Mouse (Mus musculus): ENCODE measurements at regions not wholly inside any gene's neighbourhood (a gene's known extent, or its start where the extent isn't known, plus 50 kb on each side); places are given as distances from the start of the nearest gene placed in this dataset.

DNA sequence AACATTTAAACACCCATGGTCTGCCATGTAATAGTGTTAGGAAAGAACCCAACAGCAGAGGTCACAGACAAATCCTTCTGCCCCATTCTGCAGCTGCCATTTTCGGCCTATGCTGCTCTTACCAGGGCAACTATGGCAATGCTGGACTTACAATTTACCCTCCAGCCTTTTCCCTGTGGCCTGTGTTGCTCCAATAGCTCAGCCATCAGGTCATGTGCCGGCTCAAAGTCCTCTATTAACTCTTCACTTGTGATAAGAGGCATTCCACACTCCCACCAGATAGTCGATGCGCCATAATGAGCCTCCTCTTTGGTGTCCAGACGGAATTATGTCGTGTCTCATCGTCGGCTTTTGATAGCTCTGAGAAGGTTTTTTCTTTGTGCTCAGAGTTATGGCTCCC is 214.7 kb upstream of the Ccdc122 start:
- TF ChIP-seq POLR2A (IDR thresholded peaks at IDR 0.05; ENCODE audit: extremely low read depth, insufficient read depth, low read length) (no peak), CTCF (IDR thresholded peaks at IDR 0.05; ENCODE audit: extremely low read depth, insufficient read depth, low read length) (no peak)

DNA sequence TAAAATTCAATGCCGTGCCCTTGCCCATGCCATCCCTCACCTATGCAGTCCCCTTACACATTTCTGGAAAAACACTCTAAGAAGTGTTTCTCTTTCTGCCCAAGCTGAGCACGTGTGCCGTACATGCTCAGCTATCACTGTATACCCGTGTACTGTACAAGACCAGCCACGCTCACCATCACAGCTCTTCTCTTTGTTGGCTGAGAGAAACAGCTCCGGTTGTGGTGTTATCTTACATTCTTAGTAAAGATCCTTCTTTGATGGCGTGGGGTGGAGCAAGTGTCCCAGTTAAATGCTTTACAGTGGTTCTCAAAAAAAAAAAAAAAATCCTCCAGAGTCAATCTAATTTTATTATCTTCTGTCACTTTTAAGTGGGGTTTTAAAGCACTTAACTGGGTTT is 215.1 kb upstream of the Ccdc122 start:
- H3K4me3 ChIP-seq (ENCODE audit: insufficient read depth, low read length), result no peak overlapping the region
- no peak overlapping the region for H3K27ac ChIP-seq (ENCODE audit: insufficient read depth, low read length)
- H3K4me1 ChIP-seq (ENCODE audit: control insufficient read depth, insufficient read depth, low read length), result peaks cover 15% of the 10 kb centered on the region
- TF ChIP-seq POLR2A (IDR thresholded peaks at IDR 0.05; ENCODE audit: extremely low read depth, insufficient read depth, low read length) (no peak), CTCF (IDR thresholded peaks at IDR 0.05; ENCODE audit: extremely low read depth, insufficient read depth, low read length) (no peak)

More for the DNA sequence above, 214.7 kb upstream of the Ccdc122 start:
- peaks cover 15% of the 10 kb centered on the region for H3K4me1 ChIP-seq (ENCODE audit: control insufficient read depth, insufficient read depth, low read length)
- H3K4me3 ChIP-seq (ENCODE audit: insufficient read depth, low read length), result no peak overlapping the region
- H3K27ac ChIP-seq (ENCODE audit: insufficient read depth, low read length), result no peak overlapping the region

GRCm38 (mm10) chr14:76820989-76821388 is 215.6 kb upstream of the Ccdc122 start:
- no peak overlapping the region for H3K4me3 ChIP-seq (ENCODE audit: insufficient read depth, low read length)
- peaks cover 15% of the 10 kb centered on the region for H3K4me1 ChIP-seq (ENCODE audit: control insufficient read depth, insufficient read depth, low read length)
- no peak overlapping the region for H3K27ac ChIP-seq (ENCODE audit: insufficient read depth, low read length)
- TF ChIP-seq CTCF (IDR thresholded peaks at IDR 0.05; ENCODE audit: extremely low read depth, insufficient read depth, low read length) (no peak), POLR2A (IDR thresholded peaks at IDR 0.05; ENCODE audit: extremely low read depth, insufficient read depth, low read length) (no peak)

DNA sequence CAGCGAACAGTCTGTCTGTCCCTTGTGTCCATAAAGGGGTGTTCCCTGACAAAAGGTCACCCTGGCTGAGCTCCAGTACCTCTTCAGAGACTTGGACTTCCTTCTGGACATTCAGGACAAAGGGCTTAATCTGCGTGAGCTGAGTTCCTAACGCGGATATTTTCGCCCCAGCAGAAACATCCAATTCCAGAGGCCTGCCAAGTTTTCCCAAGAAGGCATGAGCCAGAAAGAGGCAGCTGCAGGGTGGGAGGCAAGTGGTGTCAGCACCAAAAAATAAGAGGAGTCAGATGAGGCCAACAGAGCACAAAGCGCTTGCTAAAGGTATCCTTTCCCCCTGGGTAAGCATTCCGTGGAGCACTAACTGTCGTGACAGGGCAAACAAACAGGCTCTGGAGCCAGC is 216.9 kb upstream of the Ccdc122 start:
- Histone ChIP-seq H3K4me1 (ENCODE audit: control insufficient read depth, insufficient read depth, low read length) (peaks cover 15% of the 10 kb centered on the region), H3K27ac (ENCODE audit: insufficient read depth, low read length) (peak overlapping the region; percentile 90), H3K4me3 (ENCODE audit: insufficient read depth, low read length) (no peak overlapping the region)
- TF ChIP-seq POLR2A (IDR thresholded peaks at IDR 0.05; ENCODE audit: extremely low read depth, insufficient read depth, low read length), result no peak
- TF ChIP-seq CTCF (IDR thresholded peaks at IDR 0.05; ENCODE audit: extremely low read depth, insufficient read depth, low read length), result no peak

GRCm38 (mm10) chr14:76818256-76819010 is 218.1 kb upstream of the Ccdc122 start:
- Histone ChIP-seq H3K27ac (ENCODE audit: insufficient read depth, low read length) (peak overlapping the region; percentile 67), H3K4me1 (ENCODE audit: control insufficient read depth, insufficient read depth, low read length) (peaks cover 15% of the 10 kb centered on the region), H3K4me3 (ENCODE audit: insufficient read depth, low read length) (no peak overlapping the region)
- TF ChIP-seq POLR2A (IDR thresholded peaks at IDR 0.05; ENCODE audit: extremely low read depth, insufficient read depth, low read length) (no peak), CTCF (IDR thresholded peaks at IDR 0.05; ENCODE audit: extremely low read depth, insufficient read depth, low read length) (no peak)

- TF ChIP-seq CTCF (IDR thresholded peaks at IDR 0.05; ENCODE audit: extremely low read depth, insufficient read depth, low read length) (no peak), POLR2A (IDR thresholded peaks at IDR 0.05; ENCODE audit: extremely low read depth, insufficient read depth, low read length) (no peak)
- Histone ChIP-seq H3K4me1 (ENCODE audit: control insufficient read depth, insufficient read depth, low read length) (peaks cover 16% of the 10 kb centered on the region), H3K4me3 (ENCODE audit: insufficient read depth, low read length) (no peak overlapping the region), H3K27ac (ENCODE audit: insufficient read depth, low read length) (no peak overlapping the region)
Measured at GRCm38 (mm10) chr14:76817189-76817772, 219.3 kb upstream of the Ccdc122 start.

GRCm38 (mm10) chr14:76816666-76817065 is 219.9 kb upstream of the Ccdc122 start:
- H3K4me3 ChIP-seq (ENCODE audit: insufficient read depth, low read length), result no peak overlapping the region
- no peak overlapping the region for H3K27ac ChIP-seq (ENCODE audit: insufficient read depth, low read length)
- H3K4me1 ChIP-seq (ENCODE audit: control insufficient read depth, insufficient read depth, low read length), result peaks cover 17% of the 10 kb centered on the region
- TF ChIP-seq CTCF (IDR thresholded peaks at IDR 0.05; ENCODE audit: extremely low read depth, insufficient read depth, low read length) (no peak), POLR2A (IDR thresholded peaks at IDR 0.05; ENCODE audit: extremely low read depth, insufficient read depth, low read length) (no peak)

GRCm38 (mm10) chr14:76812155-76812875 is 224.3 kb upstream of the Ccdc122 start:
- no peak for TF ChIP-seq POLR2A (IDR thresholded peaks at IDR 0.05; ENCODE audit: extremely low read depth, insufficient read depth, low read length)
- no peak for TF ChIP-seq CTCF (IDR thresholded peaks at IDR 0.05; ENCODE audit: extremely low read depth, insufficient read depth, low read length)
- no peak overlapping the region for H3K4me3 ChIP-seq (ENCODE audit: insufficient read depth, low read length)
- H3K27ac ChIP-seq (ENCODE audit: insufficient read depth, low read length), result no peak overlapping the region
- H3K4me1 ChIP-seq (ENCODE audit: control insufficient read depth, insufficient read depth, low read length), result peaks cover 2% of the 10 kb centered on the region; the same call in 1 of the 2 replicates

- Histone ChIP-seq H3K4me3 (ENCODE audit: insufficient read depth, low read length) (no peak overlapping the region), H3K4me1 (ENCODE audit: control insufficient read depth, insufficient read depth, low read length) (peaks cover 2% of the 10 kb centered on the region; the same call in 1 of the 2 replicates), H3K27ac (ENCODE audit: insufficient read depth, low read length) (no peak overlapping the region)
- TF ChIP-seq POLR2A (IDR thresholded peaks at IDR 0.05; ENCODE audit: extremely low read depth, insufficient read depth, low read length), result no peak
- no peak for TF ChIP-seq CTCF (IDR thresholded peaks at IDR 0.05; ENCODE audit: extremely low read depth, insufficient read depth, low read length)
Measured at GRCm38 (mm10) chr14:76810697-76811589, 225.6 kb upstream of the Ccdc122 start.
